ENCODE assay signal across 32 mouse cellular contexts in genomic region chr3:144849584-144849983, GRCm38 (mm10). TPM values are rescaled to one million over a fixed set of nuclear protein-coding genes. Genes with fewer than 3 reads are reported as not detected.
"Had no signal": no experiment of that assay in that cellular context is flagged by ENCODE, and none has a peak within 500 bp of the region (broad histone marks: within the 10 kb centered on the region; RNA-seq: fewer than 3 reads in every experiment).

No protein-coding gene starts in this region.

- H3K9ac ChIP-seq: heart, embryonic 13.5 days; heart, embryonic 15.5 days; hindbrain, embryonic 13.5 days; hindbrain, embryonic 15.5 days; limb, embryonic 12.5 days; liver, embryonic 13.5 days; liver, embryonic 15.5 days had no signal

- H3K4me1 ChIP-seq: heart, embryonic 13.5 days; heart, embryonic 15.5 days; hindbrain, embryonic 13.5 days; hindbrain, embryonic 15.5 days; limb, embryonic 10.5 days; limb, embryonic 12.5 days; liver, embryonic 13.5 days; liver, embryonic 15.5 days had no signal

- H3K9me3 ChIP-seq: heart, embryonic 13.5 days; heart, embryonic 15.5 days; hindbrain, embryonic 13.5 days; hindbrain, embryonic 15.5 days; limb, embryonic 10.5 days; limb, embryonic 12.5 days; liver, embryonic 13.5 days; liver, embryonic 15.5 days had no signal

- H3K27ac ChIP-seq: heart, adult 2 months; heart, embryonic 13.5 days; heart, embryonic 15.5 days; hindbrain, embryonic 13.5 days; hindbrain, embryonic 15.5 days; hindbrain, postnatal 0 days; left cerebral cortex, adult 2 months; limb, embryonic 10.5 days; limb, embryonic 12.5 days; liver, embryonic 13.5 days; liver, embryonic 15.5 days had no signal

- DNase-seq: gastrocnemius, postnatal 14 days; gastrocnemius, postnatal 36 days; heart, adult 11 months; heart, adult 2 months; heart, postnatal 14 days; heart, postnatal 36 days; kidney, adult 11 months; kidney, adult 2 months; kidney, adult 9 months; kidney, postnatal 10 days; kidney, postnatal 25 days; kidney, postnatal 4 days; layer of hippocampus, adult 9-11 months; layer of hippocampus, postnatal 36 days; liver; liver, embryonic 13.5 days had no signal

- H3K36me3 ChIP-seq: heart, embryonic 13.5 days; heart, embryonic 15.5 days; hindbrain, embryonic 13.5 days; hindbrain, embryonic 15.5 days; limb, embryonic 10.5 days; limb, embryonic 12.5 days; liver, embryonic 13.5 days; liver, embryonic 15.5 days had no signal

- H3K4me2 ChIP-seq: heart, embryonic 11.5 days; heart, embryonic 13.5 days; heart, embryonic 15.5 days; hindbrain, embryonic 13.5 days; hindbrain, embryonic 15.5 days; limb, embryonic 12.5 days; liver, embryonic 11.5 days; liver, embryonic 13.5 days; liver, embryonic 15.5 days had no signal

- ATAC-seq: hindbrain, postnatal 0 days had no signal

- H3K27me3 ChIP-seq: heart, embryonic 13.5 days; heart, embryonic 15.5 days; hindbrain, embryonic 13.5 days; hindbrain, embryonic 15.5 days; limb, embryonic 12.5 days; liver, embryonic 13.5 days; liver, embryonic 15.5 days had no signal

- H3K4me3 ChIP-seq: heart, adult 2 months; heart, embryonic 13.5 days; heart, embryonic 15.5 days; hindbrain, embryonic 13.5 days; hindbrain, embryonic 15.5 days; left cerebral cortex, adult 2 months; limb, embryonic 10.5 days; limb, embryonic 12.5 days; liver, embryonic 13.5 days; liver, embryonic 15.5 days had no signal

RNA-seq across cellular contexts. Expression of gene Clca3b, which starts 0.4 kb away (rescaled TPM):
- polyA plus RNA-seq: frontal cortex, adult 2 months; gonadal fat pad, adult 2 months; heart, embryonic 11.5 days; heart, embryonic 13.5 days; heart, embryonic 15.5 days; heart, postnatal 0 days; hindbrain, embryonic 11.5 days; hindbrain, embryonic 13.5 days; hindbrain, embryonic 15.5 days; hindbrain, postnatal 0 days; kidney, adult 2 months; limb, embryonic 10.5 days; limb, embryonic 12.5 days; limb, embryonic 14.5 days; liver, embryonic 11.5 days; liver, embryonic 13.5 days; liver, embryonic 15.5 days had no signal

RNA-seq across cellular contexts. Expression of gene Clca3a2, which starts 30.3 kb away (rescaled TPM):
- polyA plus RNA-seq: hindbrain, embryonic 13.5 days; limb, embryonic 10.5 days; limb, embryonic 12.5 days; liver, embryonic 13.5 days; liver, embryonic 15.5 days had no signal
